Mouse (Mus musculus) stomach, adult 2 months (tissue): ENCODE results near the gene Slc35c1. TPM values are rescaled to one million over a fixed set of nuclear protein-coding genes. Genes with fewer than 3 reads are reported as not detected.

Experiments
- polyA plus RNA-seq: library from polyadenylated mRNA; depleted of rRNA; stranded (reverse); fragments of >200 nt; gene quantifications from 2 replicates; pipeline ENCODE4 v1.2.3, GENCODE M21; 2012; rRNA removed

Gene Slc35c1
- polyA plus RNA-seq, result 101 and 119 TPM in 2 replicates

GRCm38 (mm10) chr2:92459921-92460707 lies at the start of gene Slc35c1:
Gene Slc35c1 (minus strand): TSS chr2:92460538.

GRCm38 (mm10) chr2:92433578-92434374 lies 26.6 kb downstream of the Slc35c1 start, which contains the start of gene Cry2:
Gene Cry2 (minus strand): TSS chr2:92434043.

Other genes starting within 250 kb of the Slc35c1 start
- 28.4 and 37.6 TPM in 2 replicates for gene Pex16, start 85.9 kb downstream of the Slc35c1 start, polyA plus RNA-seq
- gene Large2, start 85.7 kb downstream of the Slc35c1 start, polyA plus RNA-seq, result 18.8 and 24.3 TPM in 2 replicates
- gene 1700029I15Rik, start 78.0 kb downstream of the Slc35c1 start, polyA plus RNA-seq, result 1.9 and 4.2 TPM in 2 replicates
- 9.8 and 13.1 TPM in 2 replicates for gene Mapk8ip1, start 59.3 kb downstream of the Slc35c1 start, polyA plus RNA-seq
- gene Cry2, start 26.5 kb downstream of the Slc35c1 start, polyA plus RNA-seq, result 5.8 and 6.1 TPM in 2 replicates
- gene Chst1, start 139.2 kb upstream of the Slc35c1 start, polyA plus RNA-seq, result 3.6 and 5.4 TPM in 2 replicates